Mouse (Mus musculus) bone marrow macrophage, adult 2 months (primary cell): Measurements from ENCODE around the gene Klhdc2.

Experiments
- CTCF ChIP-seq: IDR thresholded peaks from 2 replicates; pipeline ENCODE4 v1.5.1; 2012; ENCODE audit warnings: low read depth, mild to moderate bottlenecking, low read length, moderate library complexity
- POLR2A ChIP-seq: IDR thresholded peaks from 2 replicates; pipeline ENCODE4 v1.6.1; 2012; ENCODE audit warnings: mild to moderate bottlenecking, low read depth, low read length, borderline replicate concordance

GRCm38 (mm10) chr12:69287535-69287934 is 8.9 kb upstream of the Klhdc2 start:
- TF ChIP-seq CTCF: no peak
- no peak for TF ChIP-seq POLR2A
